Mouse (Mus musculus): ENCODE measurements around the gene Flt4.
"Not testable (repeated sequence)": the region's sequence is repeated elsewhere in the genome, so short reads cannot be mapped to it uniquely, and the experiment has no call there.

- TF ChIP-seq POLR2A (IDR thresholded peaks at IDR 0.05; ENCODE audit: borderline replicate concordance, extremely low read depth, low read depth, low read length): not testable (repeated sequence)
- 0 out of 2 replicates have a peak, but pooled peaks have one; percentile 3 for TF ChIP-seq CTCF (IDR thresholded peaks at IDR 0.05; ENCODE audit: insufficient read depth, low read length)
Measured at GRCm38 (mm10) chr11:49609868-49610824, 1.1 kb downstream of the Flt4 start.
